Mouse (Mus musculus) cortical plate, adult 2 months (tissue): Measurements from ENCODE around the gene Tbc1d4.

Experiments used
- CTCF ChIP-seq: fragments of 200-500 bp; IDR thresholded peaks from 2 replicates; pipeline ENCODE4 v1.5.1; 2011; ENCODE audit warnings: mild to moderate bottlenecking, control low read depth, low read length; ENCODE audit not compliant: insufficient read depth; ENCODE audit errors: extremely low read depth
- POLR2A ChIP-seq: fragments of 200-500 bp; IDR thresholded peaks from 2 replicates; pipeline ENCODE4 v1.6.1; 2011; ENCODE audit warnings: mild to moderate bottlenecking, low read length, control low read depth; ENCODE audit not compliant: insufficient read depth; ENCODE audit errors: extremely low read depth

DNA sequence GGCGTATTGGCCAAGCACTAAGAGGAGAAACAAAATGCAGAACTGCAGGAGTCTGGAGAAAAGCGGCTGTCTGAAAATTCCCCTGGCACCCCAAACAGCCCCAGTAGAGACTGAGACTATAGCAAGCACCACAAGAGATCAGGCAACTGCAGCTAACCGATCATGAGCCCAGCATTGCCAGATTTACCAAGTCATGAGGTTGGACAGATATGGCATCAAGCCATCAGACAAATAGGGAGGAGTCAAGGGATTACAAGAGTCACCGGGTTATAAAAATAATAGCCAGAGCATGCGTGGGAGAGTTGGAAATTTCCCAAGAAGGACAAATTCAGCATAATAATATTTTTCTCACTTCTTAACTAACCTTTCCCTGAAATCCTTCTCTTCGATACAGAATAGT lies 43.6 kb upstream of the Tbc1d4 start:
- TF ChIP-seq POLR2A (no peak), CTCF (no peak)
